Mouse (Mus musculus) heart, embryonic 14.5 days (tissue): ENCODE measurements around the gene Egfl8. TPM values are rescaled to one million over a fixed set of nuclear protein-coding genes. Genes with fewer than 3 reads are reported as not detected.

ENCODE experiments used
- ATAC-seq: fragments of 200-750 bp; cut with Nextera tagmentation; 2 replicates; pipeline ENCODE4 v1.8.0; 2017; ENCODE audit warnings: low read depth, moderate TSS enrichment; ENCODE audit not compliant: insufficient number of reproducible peaks, insufficient read depth, low FRiP score
- H3K27ac ChIP-seq, 2 experiments: fragments of 200-500 bp in 1 of 2; fragments of 300-500 bp in 1 of 2; sonication (generic) in 1 of 2; replicated peaks in 1 of 2; 2 replicates each; pipeline ENCODE4 v1.5.1; 2012 to 2014; ENCODE audit warnings: low read depth in 2 of 2, low read length in 2 of 2, control low read depth in 1 of 2, mild to moderate bottlenecking in 1 of 2, mixed read lengths in 1 of 2; ENCODE audit not compliant: control insufficient read depth in 1 of 2, insufficient read depth in 1 of 2
- H3K27me3 ChIP-seq: fragments of 300-500 bp; sonication (generic); 2 replicates; pipeline ENCODE4 v1.6.1; 2014; ENCODE audit warnings: mild to moderate bottlenecking, low read length, control low read depth; ENCODE audit not compliant: control insufficient read depth, insufficient read depth
- H3K36me3 ChIP-seq: fragments of 300-500 bp; sonication (generic); 2 replicates; pipeline ENCODE4 v1.6.1; 2014; ENCODE audit warnings: mild to moderate bottlenecking, control low read depth, low read length, mixed read lengths; ENCODE audit not compliant: control insufficient read depth, insufficient read depth
- H3K4me1 ChIP-seq, 2 experiments: fragments of 200-500 bp in 1 of 2; fragments of 300-500 bp in 1 of 2; sonication (generic) in 1 of 2; 2 replicates each; pipeline ENCODE4 v1.6.1; 2012 to 2014; ENCODE audit warnings: low read length in 2 of 2, control low read depth in 1 of 2, mixed read lengths in 1 of 2; ENCODE audit not compliant: control insufficient read depth in 2 of 2, insufficient read depth in 2 of 2
- H3K4me2 ChIP-seq: fragments of 300-500 bp; sonication (generic); 2 replicates; pipeline ENCODE4 v1.6.1; 2014; ENCODE audit warnings: mild to moderate bottlenecking, low read length
- H3K4me3 ChIP-seq, 2 experiments: fragments of 200-500 bp in 1 of 2; fragments of 300-500 bp in 1 of 2; sonication (generic) in 1 of 2; 2 replicates each; pipeline ENCODE4 v1.5.1; 2012 to 2014; ENCODE audit warnings: low read length in 2 of 2, mild to moderate bottlenecking in 2 of 2, control low read depth in 1 of 2, low read depth in 1 of 2, moderate library complexity in 1 of 2; ENCODE audit not compliant: control insufficient read depth in 1 of 2, insufficient read depth in 1 of 2
- H3K9ac ChIP-seq: fragments of 300-500 bp; sonication (generic); 2 replicates; pipeline ENCODE4 v1.6.1; 2014; ENCODE audit warnings: mild to moderate bottlenecking, low read length
- H3K9me3 ChIP-seq: fragments of 300-500 bp; sonication (generic); 2 replicates; pipeline ENCODE4 v1.6.1; 2016; ENCODE audit warnings: low read length, control low read depth; ENCODE audit not compliant: control insufficient read depth
- WGBS: fragments of 180-500 bp; shearing (Covaris S2); extraction: QIAGEN DNeasy Blood & Tissue Kit; methylation state at CpG from one replicate; pipeline ENCODE4 v1.1.7; 2014; 5-methylcytosine and 5-hydroxymethylcytosine counted together
- polyA plus RNA-seq: library from polyadenylated mRNA; unstranded; fragments of >200 nt; fragmentation: Nextera tagmentation; extraction: Ambion mirVana; gene quantifications from 2 replicates; pipeline ENCODE4 v1.2.1, GENCODE M21; 2014

The Egfl8 gene
- polyA plus RNA-seq, 1 experiment from 2014 or later = 0.55 TPM

GRCm38 (mm10) chr17:34567311-34567710, 48.5 kb downstream of the Egfl8 start:
- WGBS = 54% methylated on average over 9 of the region's 9 CpGs
- Histone ChIP-seq H3K4me2 (no peak overlapping the region), H3K4me1 (peaks cover 8 to 11% of the 10 kb centered on the region in 2 experiments), H3K9me3 (0 out of 2 replicates have a peak, but pooled peaks cover 5% of the 10 kb centered on the region), H3K4me3 (no peak overlapping the region), H3K9ac (no peak overlapping the region), H3K27ac (no peak overlapping the region), H3K27me3 (no peaks in the 10 kb centered on the region), H3K36me3 (0 out of 2 replicates have a peak, but pooled peaks cover 2% of the 10 kb centered on the region)
- no peak for ATAC-seq

GRCm38 (mm10) chr17:34564796-34565195, 51.0 kb downstream of the Egfl8 start:
- Histone ChIP-seq H3K9ac (peak overlapping the region; percentile 66), H3K36me3 (0 out of 2 replicates have a peak, but pooled peaks cover under 1% of the 10 kb centered on the region), H3K27ac (peak overlapping the region; percentile 52 to 82), H3K4me3 (peak overlapping the region; percentile 18 to 28), H3K27me3 (no peaks in the 10 kb centered on the region), H3K4me2 (peak overlapping the region; percentile 55), H3K4me1 (peaks cover 8 to 11% of the 10 kb centered on the region in 2 experiments), H3K9me3 (0 out of 2 replicates have a peak, but pooled peaks cover 2% of the 10 kb centered on the region)
- peak; percentile 70 for ATAC-seq
- WGBS = 29% methylated on average over 3 of the region's 3 CpGs

GRCm38 (mm10) chr17:34564003-34564421, 51.8 kb downstream of the Egfl8 start, which contains the start of gene Notch4:
Gene Notch4 (plus strand): TSS chr17:34564268.
- peak; percentile 74 for ATAC-seq
- Histone ChIP-seq H3K27ac (peak within 1 kb of the TSS; percentile 52 to 82), H3K36me3 (no peaks in the 10 kb centered on the region), H3K9me3 (0 out of 2 replicates have a peak, but pooled peaks cover 2% of the 10 kb centered on the region), H3K9ac (peak within 1 kb of the TSS; percentile 66), H3K4me2 (peak within 1 kb of the TSS; percentile 55), H3K4me1 (peaks cover 8 to 11% of the 10 kb centered on the region in 2 experiments), H3K27me3 (no peaks in the 10 kb centered on the region), H3K4me3 (peak within 1 kb of the TSS; percentile 18 to 28)
- WGBS = 10% methylated on average over 6 of the region's 6 CpGs

- Histone ChIP-seq H3K4me3 (no peak overlapping the region), H3K27ac (0 out of 4 replicates have a peak overlapping the region, but pooled peaks of 1 of the 2 experiments have one; percentile 41), H3K4me1 (peaks cover 8 to 11% of the 10 kb centered on the region in 2 experiments), H3K9ac (no peak overlapping the region), H3K9me3 (0 out of 2 replicates have a peak, but pooled peaks cover 2% of the 10 kb centered on the region), H3K4me2 (no peak overlapping the region), H3K36me3 (no peaks in the 10 kb centered on the region), H3K27me3 (no peaks in the 10 kb centered on the region)
- ATAC-seq = no peak
- WGBS = 65% methylated on average over 11 of the region's 11 CpGs
These were observed 52.4 kb downstream of the Egfl8 start for GRCm38 (mm10) chr17:34563354-34563753.

Other genes with a start within 250 kb of the Egfl8 start
- gene Btnl1, start 238.8 kb downstream of the Egfl8 start, polyA plus RNA-seq = not detected in 2 replicates
- gene BC051142, start 217.2 kb downstream of the Egfl8 start, polyA plus RNA-seq = not detected in 2 replicates
- gene Btnl4, start 138.7 kb downstream of the Egfl8 start, polyA plus RNA-seq = not detected in 2 replicates
- not detected in 2 replicates for gene Btnl6, start 98.6 kb downstream of the Egfl8 start, polyA plus RNA-seq
- gene Notch4, start 51.7 kb downstream of the Egfl8 start, polyA plus RNA-seq = 9.8 and 11.4 TPM in 2 replicates
- 6.1 and 7.5 TPM in 2 replicates for gene Gpsm3, start 26.2 kb downstream of the Egfl8 start, polyA plus RNA-seq
- gene Pbx2, start 24.7 kb downstream of the Egfl8 start, polyA plus RNA-seq = 5.4 and 7.9 TPM in 2 replicates
- 1.2 and 1.8 TPM in 2 replicates for gene Ager, start 18.1 kb downstream of the Egfl8 start, polyA plus RNA-seq
- gene Rnf5, start 12.3 kb downstream of the Egfl8 start, polyA plus RNA-seq = 87.0 and 90.9 TPM in 2 replicates
- 26.1 and 54.4 TPM in 2 replicates for gene Agpat1, start 11.7 kb downstream of the Egfl8 start, polyA plus RNA-seq
- gene Ppt2, start 12.5 kb upstream of the Egfl8 start, polyA plus RNA-seq = 30.4 and 33.3 TPM in 2 replicates
- 0.27 and 0.39 TPM in 2 replicates for gene Prrt1, start 13.6 kb upstream of the Egfl8 start, polyA plus RNA-seq
- gene Fkbpl, start 28.8 kb upstream of the Egfl8 start, polyA plus RNA-seq = 7.3 and 8.9 TPM in 2 replicates
- gene Atf6b, start 31.2 kb upstream of the Egfl8 start, polyA plus RNA-seq = 28.7 and 34.3 TPM in 2 replicates
- 2.7 and 3.0 TPM in 2 replicates for gene Tnxb, start 54.6 kb upstream of the Egfl8 start, polyA plus RNA-seq
- gene C4b, start 127.9 kb upstream of the Egfl8 start, polyA plus RNA-seq = 0.13 and 0.23 TPM in 2 replicates
- gene Cyp21a1, start 188.6 kb upstream of the Egfl8 start, polyA plus RNA-seq = not detected in 2 replicates
- gene Stk19, start 221.0 kb upstream of the Egfl8 start, polyA plus RNA-seq = 17.1 and 18.4 TPM in 2 replicates
- gene Dxo, start 221.0 kb upstream of the Egfl8 start, polyA plus RNA-seq = 26.6 and 33.1 TPM in 2 replicates
- gene Skiv2l, start 234.2 kb upstream of the Egfl8 start, polyA plus RNA-seq = 22.4 and 23.0 TPM in 2 replicates
- gene Nelfe, start 234.4 kb upstream of the Egfl8 start, polyA plus RNA-seq = 65.7 and 65.8 TPM in 2 replicates
- gene Cfb, start 246.5 kb upstream of the Egfl8 start, polyA plus RNA-seq = 1.2 and 2.7 TPM in 2 replicates